Mouse (Mus musculus) left cerebral cortex, postnatal 10 days (tissue): ENCODE measurements around the gene Gm6880. TPM values are rescaled to one million over a fixed set of nuclear protein-coding genes. Genes with fewer than 3 reads are reported as not detected.
A peak's percentile ranks its signal among the peaks of the same experiment; 100 is the strongest.
"Not testable (repeated sequence)": the region's sequence is repeated elsewhere in the genome, so short reads cannot be mapped to it uniquely, and the experiment has no call there.

Experiments
- DNase-seq, 2 experiments: peaks; one replicate each; pipeline ENCODE4 v3.0.0; 2021 to 2022; ENCODE audit warnings: low spot score in 2 of 2, mixed read lengths in 1 of 2; ENCODE audit errors: extremely low spot score in 1 of 2
- intact Hi-C: fragments of 180-260 bp; cut with DNase I; formaldehyde crosslinking; loops from one replicate; pipeline ENCODE4 v1.15.1; 2025
- total RNA-seq, 2 experiments: library from RNA; stranded (reverse); gene quantifications; 2 replicates each; pipeline ENCODE4 v1.2.3; 2021

Gm6880 gene
- not detected for total RNA-seq

- DNase-seq, intact Hi-C loops: not testable (repeated sequence)
Observed at GRCm38 (mm10) chrX:74481349-74481885, at the start of gene Gm6880. Gene Gm6880 (minus strand): TSS chrX:74481399.

GRCm38 (mm10) chrX:74517461-74517860 is 36.3 kb upstream of the Gm6880 start:
- intact Hi-C loops, DNase-seq: not testable (repeated sequence)

GRCm38 (mm10) chrX:74497131-74497530 is 15.9 kb upstream of the Gm6880 start:
- DNase-seq: no peak
- intact Hi-C loops: no loop called here

GRCm38 (mm10) chrX:74452773-74453172 is 28.4 kb downstream of the Gm6880 start:
- DNase-seq: peak in 1 of 2 experiments; percentile 29
- intact Hi-C loops: no loop called here

- no peak for DNase-seq
- intact Hi-C loops: no loop called here
Observed at GRCm38 (mm10) chrX:74451157-74451912, 29.9 kb downstream of the Gm6880 start.

Other genes with a start within 250 kb of the Gm6880 start
- 100 to 1,000 TPM; 199 to 211 TPM for gene Flna, start 231.6 kb downstream of the Gm6880 start, total RNA-seq
- 10 to 100 TPM; 43.9 to 44.4 TPM for gene Emd, start 226.7 kb downstream of the Gm6880 start, total RNA-seq
- gene Rpl10, start 210.6 kb downstream of the Gm6880 start, total RNA-seq: 100 to 1,000 TPM; 150 to 215 TPM
- gene Taz, start 199.5 kb downstream of the Gm6880 start, total RNA-seq: 10 to 100 TPM; 56.1 to 56.3 TPM
- gene Dnase1l1, start 199.1 kb downstream of the Gm6880 start, total RNA-seq: 1 to 10 TPM; 2.7 to 3.2 TPM
- gene Atp6ap1, start 184.3 kb downstream of the Gm6880 start, total RNA-seq: 100 to 1,000 TPM; 324 to 341 TPM
- 100 to 1,000 TPM; 705 to 729 TPM for gene Gdi1, start 176.4 kb downstream of the Gm6880 start, total RNA-seq
- 10 to 100 TPM; 37.6 to 44.6 TPM for gene Fam50a, start 168.4 kb downstream of the Gm6880 start, total RNA-seq
- gene Plxna3, start 152.3 kb downstream of the Gm6880 start, total RNA-seq: 10 to 100 TPM; 65.7 to 74.2 TPM
- 10 to 100 TPM; 31.9 to 35.9 TPM for gene Lage3, start 127.8 kb downstream of the Gm6880 start, total RNA-seq
- 10 to 100 TPM; 58.7 to 59.2 TPM for gene Ubl4a, start 108.2 kb downstream of the Gm6880 start, total RNA-seq
- gene Slc10a3, start 108.0 kb downstream of the Gm6880 start, total RNA-seq: 1 to 10 TPM; 2.0 to 2.4 TPM
- 10 to 100 TPM; 16.4 to 24.1 TPM for gene Fam3a, start 88.1 kb downstream of the Gm6880 start, total RNA-seq
- 10 to 100 TPM; 42.9 to 45.7 TPM for gene Ikbkg, start 88.1 kb downstream of the Gm6880 start, total RNA-seq
- gene G6pdx, start 52.2 kb downstream of the Gm6880 start, total RNA-seq: 10 to 100 TPM; 29.8 to 33.3 TPM
- gene Olfr1326-ps1, start 93.5 kb upstream of the Gm6880 start, total RNA-seq: not detected
- gene Olfr1325, start 111.3 kb upstream of the Gm6880 start, total RNA-seq: not detected
- gene Gm5640, start 164.2 kb upstream of the Gm6880 start, total RNA-seq: under 1 TPM; 0.51 to 0.69 TPM